Mouse (Mus musculus) heart, postnatal 25 days (tissue): Measurements from ENCODE around the gene Elk3. TPM values are rescaled to one million over a fixed set of nuclear protein-coding genes. Genes with fewer than 3 reads are reported as not detected.
A peak's percentile ranks its signal among the peaks of the same experiment; 100 is the strongest.

Experiments
- DNase-seq: peaks from one replicate; pipeline ENCODE4 v3.0.0; 2022; ENCODE audit warnings: low spot score
- intact Hi-C: fragments of 180-260 bp; cut with DNase I; formaldehyde crosslinking; loops from one replicate; pipeline ENCODE4 v1.15.1; 2025
- total RNA-seq, 2 experiments: library from RNA; stranded (reverse); gene quantifications; 2 replicates each; pipeline ENCODE4 v1.2.3; 2021

Elk3 gene
- total RNA-seq, 2 experiments from 2014 or later, result 45.1 to 48.7 TPM

GRCm38 (mm10) chr10:93274277-93274696 is 36.6 kb downstream of the Elk3 start:
- intact Hi-C loops, result loop anchor here (5.0 kb wide), 1 partner anchor 112 kb away; the partner anchor contains the start of gene Cdk17
- no peak for DNase-seq

- intact Hi-C loops, result loop anchor here (5.0 kb wide), 1 partner anchor 111 kb away; the partner anchor contains the start of gene Cdk17
- DNase-seq, result no peak
These were observed 37.7 kb downstream of the Elk3 start for GRCm38 (mm10) chr10:93272986-93273982.

GRCm38 (mm10) chr10:93271831-93272230 is 39.1 kb downstream of the Elk3 start:
- intact Hi-C loops, result loop anchor here (5.0 kb wide), 1 partner anchor 110 kb away; the partner anchor contains the start of gene Cdk17
- peak; percentile 24 for DNase-seq

GRCm38 (mm10) chr10:93270889-93271460 is 40.0 kb downstream of the Elk3 start:
- no peak for DNase-seq
- intact Hi-C loops, result loop anchor here (5.0 kb wide), 1 partner anchor 109 kb away; the partner anchor contains the start of gene Cdk17

DNA sequence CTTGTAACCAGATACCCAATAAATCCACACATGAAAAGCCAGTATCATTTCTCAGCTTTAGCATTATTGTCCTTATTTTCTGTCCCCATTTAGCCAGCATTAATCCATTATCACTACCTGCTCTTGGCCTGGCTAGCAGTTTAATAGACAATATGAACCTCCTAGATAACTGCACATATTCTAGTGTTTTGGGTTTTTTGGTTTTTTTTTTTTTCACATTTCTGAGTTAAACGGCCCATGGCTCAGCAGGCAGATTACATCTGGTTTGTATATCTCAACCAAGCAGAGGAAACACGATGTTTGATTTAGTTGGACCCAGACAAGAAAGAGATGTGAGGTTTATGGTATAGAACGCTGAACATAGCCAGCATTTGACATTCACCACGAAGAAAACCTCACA is 41.2 kb downstream of the Elk3 start:
- intact Hi-C loops, result loop anchor here (5.0 kb wide), 1 partner anchor 107 kb away; the partner anchor contains the start of gene Cdk17
- DNase-seq, result no peak

DNA sequence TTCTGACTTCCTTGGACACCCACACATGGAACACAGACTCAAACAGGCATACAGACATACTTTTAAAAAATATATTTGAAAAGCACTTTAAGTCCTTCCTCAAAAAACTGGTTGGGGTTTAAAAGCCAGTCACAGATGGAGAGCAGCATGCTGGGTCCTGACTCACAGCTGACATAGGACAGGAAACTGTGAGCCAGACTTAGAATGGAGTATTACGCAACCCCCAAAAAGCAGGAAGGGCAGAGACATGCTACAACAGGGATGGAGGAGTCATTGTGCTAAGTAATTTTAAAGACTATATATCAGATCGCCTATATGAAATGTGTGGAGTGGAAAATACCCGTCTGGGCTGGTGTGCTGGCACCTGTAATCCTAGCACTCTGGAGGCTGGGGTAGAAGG is 42.6 kb downstream of the Elk3 start:
- DNase-seq, result no peak
- intact Hi-C loops, result no loop called here

GRCm38 (mm10) chr10:93267509-93267908 is 43.4 kb downstream of the Elk3 start:
- intact Hi-C loops, result no loop called here
- DNase-seq, result no peak

DNA sequence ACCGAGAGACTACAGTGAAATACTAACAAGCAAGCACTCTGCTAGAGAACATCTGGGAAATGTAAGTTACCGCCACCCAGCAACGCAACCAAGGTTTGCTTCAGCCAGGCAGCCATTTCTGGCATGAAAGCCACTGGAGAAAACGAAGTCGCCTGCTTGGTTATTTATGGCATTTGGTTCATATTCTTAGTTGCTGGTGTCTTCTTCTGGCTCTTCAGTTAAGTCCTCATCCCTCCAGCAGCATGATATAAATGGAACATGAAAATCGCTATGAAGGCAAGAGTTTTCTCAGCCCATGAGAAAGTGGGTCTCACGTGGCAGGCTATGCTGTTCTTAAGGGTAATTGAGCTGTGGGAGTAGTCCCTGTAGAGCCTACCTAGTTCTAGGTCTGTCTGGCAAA is 44.4 kb downstream of the Elk3 start:
- intact Hi-C loops, result no loop called here
- no peak for DNase-seq

DNA sequence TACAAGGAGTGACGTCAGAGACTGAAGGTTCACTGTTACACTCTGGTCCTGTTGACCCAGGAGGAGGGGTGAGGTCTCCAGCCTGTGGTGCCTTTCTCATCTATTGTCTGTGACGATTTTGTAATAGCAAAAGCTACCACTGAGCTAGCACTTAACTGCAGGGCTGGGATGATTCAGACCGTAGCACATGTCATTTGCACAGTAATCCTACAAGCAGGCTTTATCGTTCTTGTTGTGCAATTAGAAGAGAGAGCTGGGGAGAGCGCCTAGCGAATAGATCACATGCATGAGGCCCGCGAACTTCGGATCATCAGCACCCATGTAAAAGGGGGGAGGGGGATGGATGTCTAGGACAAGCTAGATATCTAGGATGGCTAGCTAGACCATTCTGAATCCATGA is 45.1 kb downstream of the Elk3 start:
- DNase-seq, result no peak
- intact Hi-C loops, result no loop called here

DNA sequence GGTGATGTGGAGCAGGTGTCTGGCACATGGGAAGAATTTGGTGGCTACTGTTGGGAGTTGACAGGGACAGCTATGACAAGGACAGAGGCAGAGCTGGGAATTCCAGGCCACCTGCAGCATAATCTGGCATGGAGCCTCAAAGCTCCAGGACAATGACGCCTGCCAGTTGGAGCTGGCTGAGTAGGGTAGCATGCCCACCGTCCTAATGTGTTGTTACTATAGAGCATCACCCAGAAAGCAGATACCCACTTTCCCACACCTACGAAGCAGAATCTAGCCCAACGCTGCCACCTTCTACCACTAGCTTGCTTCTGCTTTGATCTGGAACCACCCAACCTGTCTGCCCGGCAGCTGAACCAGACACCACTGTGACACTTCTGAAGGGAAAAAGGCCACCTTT is 46.9 kb downstream of the Elk3 start:
- no peak for DNase-seq
- intact Hi-C loops, result no loop called here

- DNase-seq, result no peak
- intact Hi-C loops, result no loop called here
These were observed 47.5 kb downstream of the Elk3 start for GRCm38 (mm10) chr10:93263431-93263830.

GRCm38 (mm10) chr10:93261981-93262499 is 48.9 kb downstream of the Elk3 start:
- DNase-seq, result no peak
- intact Hi-C loops, result no loop called here

- peak; percentile 25 for DNase-seq
- intact Hi-C loops, result no loop called here
These were observed 49.6 kb downstream of the Elk3 start for GRCm38 (mm10) chr10:93261132-93261980.

GRCm38 (mm10) chr10:93259826-93260225 is 51.1 kb downstream of the Elk3 start:
- intact Hi-C loops, result no loop called here
- no peak for DNase-seq

DNA sequence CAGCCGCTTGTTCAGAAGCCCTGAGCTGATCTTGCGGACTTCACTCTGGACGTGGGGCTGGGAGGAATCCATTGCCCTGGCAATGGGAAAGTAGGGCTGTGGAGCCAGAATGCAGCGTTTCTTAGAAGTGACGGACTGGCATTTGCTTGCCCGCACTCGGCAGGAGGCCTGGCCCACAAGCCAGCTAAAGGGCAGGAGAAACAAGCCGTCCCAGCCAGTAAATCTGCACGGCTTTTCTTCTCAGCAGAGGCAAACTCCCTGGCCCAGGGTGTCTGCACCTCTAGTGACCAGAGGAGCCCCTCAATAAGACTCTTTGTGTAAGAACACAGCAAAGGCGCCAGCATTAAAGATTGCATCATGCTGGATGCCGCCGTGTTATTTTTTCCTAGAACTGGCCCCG is 55.6 kb downstream of the Elk3 start:
- intact Hi-C loops, result no loop called here
- DNase-seq, result no peak

- intact Hi-C loops, result no loop called here
- no peak for DNase-seq
These were observed 57.8 kb downstream of the Elk3 start for GRCm38 (mm10) chr10:93253156-93253555.

DNA sequence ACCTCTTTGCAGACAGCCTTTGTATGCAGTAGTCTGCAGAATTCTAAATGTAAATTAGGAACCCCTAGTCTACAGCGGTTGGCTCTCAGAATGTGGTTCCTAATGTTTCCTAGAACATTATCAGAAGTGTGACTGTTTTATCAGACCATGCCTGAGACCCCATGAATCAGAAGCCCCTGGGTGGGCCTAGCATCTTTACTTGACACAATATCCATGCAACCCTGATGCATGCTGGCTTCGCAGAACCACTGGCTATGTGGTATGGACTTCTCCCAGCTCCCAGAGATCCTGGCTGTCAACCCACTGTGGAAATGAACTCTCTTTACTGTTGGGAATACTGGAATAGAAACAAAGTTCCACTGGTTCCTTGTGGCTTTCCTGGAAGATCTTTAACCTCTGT is 58.3 kb downstream of the Elk3 start:
- intact Hi-C loops, result no loop called here

GRCm38 (mm10) chr10:93251426-93251825 is 59.5 kb downstream of the Elk3 start:
- intact Hi-C loops, result no loop called here

More for the DNA sequence above, 58.3 kb downstream of the Elk3 start:
- no peak for DNase-seq

GRCm38 (mm10) chr10:93250436-93251317 is 60.3 kb downstream of the Elk3 start:
- DNase-seq, result no peak
- intact Hi-C loops, result no loop called here

More at GRCm38 (mm10) chr10:93251426-93251825, 59.5 kb downstream of the Elk3 start:
- DNase-seq, result no peak
